Mouse (Mus musculus) CH12F3 (cell line): ENCODE results near the gene Tmem30b.

Experiments
- in situ Hi-C: fragments of 300-500 bp; cut with MboI; formaldehyde crosslinking; loops from 2 replicates; pipeline ENCODE4 v1.14.3; 2020; ENCODE audit warnings: low sequenced_read_pairs

Tmem30b gene

DNA sequence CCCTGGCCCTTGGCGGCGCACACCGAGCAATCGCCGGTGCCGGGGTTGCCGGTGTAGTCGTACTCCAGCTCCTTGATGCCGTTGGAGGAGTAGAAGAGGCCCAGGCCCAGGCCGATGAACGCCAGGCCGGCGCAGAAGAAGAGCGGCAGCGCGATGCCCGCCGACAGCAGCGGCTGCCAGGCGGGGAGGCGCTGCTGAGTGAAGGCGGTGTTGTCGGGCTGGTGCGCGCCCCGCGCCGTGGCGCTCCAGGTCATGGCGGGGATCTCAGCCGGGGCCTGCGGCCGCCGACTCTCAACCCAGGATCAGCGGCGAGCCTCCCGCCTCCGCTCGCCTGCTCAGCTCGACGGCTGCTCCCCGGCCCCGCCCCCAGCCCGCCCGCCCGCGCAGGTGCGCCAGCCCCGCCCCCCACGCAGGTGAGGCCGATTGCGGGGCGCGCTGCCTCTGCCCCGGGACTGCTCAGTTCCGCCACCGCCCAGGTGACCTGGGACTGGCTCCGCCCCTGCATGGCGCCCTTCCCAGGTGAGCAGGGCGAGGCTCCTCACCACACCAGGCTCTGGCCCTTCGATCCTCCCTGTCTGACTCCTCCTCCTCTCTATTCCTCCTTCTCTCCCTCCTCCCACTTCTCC is at the start of gene Tmem30b:
TSS of gene Tmem30b (minus strand) at position 307 of the 626 bp plus-strand sequence.
- in situ Hi-C loops = loop anchor here (25.0 kb wide), 2 partner anchors 709 to 1084 kb away; no protein-coding TSS in a partner anchor

DNA sequence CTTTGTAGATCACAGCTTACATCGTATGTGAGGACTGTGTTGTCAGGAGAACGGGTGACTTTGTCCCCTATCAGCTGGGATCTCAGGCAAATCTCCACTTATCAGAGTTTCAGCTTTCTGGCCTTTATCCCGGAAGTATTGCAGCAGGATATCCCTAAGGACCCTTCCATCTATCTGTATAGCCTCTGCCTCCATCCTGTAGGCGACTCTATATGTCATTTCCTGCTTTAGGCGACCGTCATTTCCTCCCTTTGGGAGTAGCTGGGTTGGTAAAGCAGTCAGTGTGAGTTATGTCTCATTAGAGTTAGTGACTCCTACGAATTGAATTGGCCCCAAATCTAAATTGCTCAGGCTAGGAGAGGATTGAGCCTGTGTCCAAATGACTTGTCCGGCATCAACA is 49.0 kb upstream of the Tmem30b start:
- in situ Hi-C loops = no loop called here

DNA sequence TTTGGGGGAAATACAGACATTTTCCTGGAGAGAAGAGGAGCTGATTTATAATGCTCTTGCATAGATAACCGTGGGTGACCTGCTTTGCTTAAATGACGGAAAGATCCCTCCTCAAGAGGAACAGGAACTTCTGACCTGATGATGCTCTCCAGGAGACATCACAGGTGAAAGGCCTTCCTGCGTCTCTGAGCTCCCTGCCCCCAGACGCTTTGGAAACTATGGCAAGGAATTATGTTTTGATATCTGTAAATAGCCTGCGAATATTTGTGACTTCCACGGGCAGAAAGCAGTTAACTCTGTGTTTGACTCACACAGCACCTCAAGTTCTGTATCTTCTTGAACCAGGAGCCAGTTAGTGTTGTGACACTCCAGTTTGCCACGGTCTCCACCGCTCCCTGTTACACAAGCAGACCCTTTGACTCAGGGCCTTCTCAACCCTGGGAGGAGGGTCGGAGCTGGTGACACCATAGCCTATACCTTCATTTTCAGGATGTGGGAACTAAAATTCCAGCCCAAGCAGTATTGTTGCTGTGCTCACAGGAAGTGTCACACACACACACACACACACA is 48.1 kb upstream of the Tmem30b start:
- in situ Hi-C loops = no loop called here

DNA sequence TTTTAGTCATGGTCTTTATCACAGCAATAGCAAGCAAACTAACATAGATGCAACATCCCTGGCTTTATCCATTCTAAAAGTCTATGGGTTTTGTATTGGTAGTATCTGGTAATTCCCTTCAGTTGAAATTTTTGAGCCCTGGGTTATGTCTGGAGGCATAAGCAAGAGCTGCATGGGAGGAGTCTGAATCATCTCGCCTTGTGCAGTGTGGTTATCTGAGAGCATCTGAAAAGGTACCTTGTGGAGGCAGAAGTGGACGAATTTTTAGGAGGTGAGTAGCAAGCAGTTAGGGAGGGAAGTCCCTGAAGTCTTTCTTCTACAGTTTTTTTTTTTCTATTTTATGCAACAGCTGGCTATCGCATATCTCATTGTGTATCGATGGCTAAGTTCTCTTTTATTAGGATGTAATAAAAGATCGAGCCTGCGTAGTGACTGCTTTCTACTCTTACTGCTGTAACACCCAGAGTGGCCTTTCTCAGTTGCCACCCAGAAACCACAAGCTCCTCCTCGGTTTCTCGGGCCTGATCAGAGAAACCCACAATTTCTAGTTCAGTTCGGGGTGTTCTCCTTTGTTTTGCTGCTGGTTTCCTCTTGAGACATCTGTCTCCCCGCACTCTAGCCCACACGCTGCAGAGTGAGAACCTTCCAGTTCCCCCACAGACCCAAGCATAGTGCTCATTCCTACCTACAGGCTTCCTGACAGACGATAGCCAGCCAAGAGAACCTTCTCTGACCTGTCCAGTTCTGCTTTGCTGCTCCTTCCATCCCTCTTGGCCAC is 47.0 kb upstream of the Tmem30b start:
- in situ Hi-C loops = no loop called here

DNA sequence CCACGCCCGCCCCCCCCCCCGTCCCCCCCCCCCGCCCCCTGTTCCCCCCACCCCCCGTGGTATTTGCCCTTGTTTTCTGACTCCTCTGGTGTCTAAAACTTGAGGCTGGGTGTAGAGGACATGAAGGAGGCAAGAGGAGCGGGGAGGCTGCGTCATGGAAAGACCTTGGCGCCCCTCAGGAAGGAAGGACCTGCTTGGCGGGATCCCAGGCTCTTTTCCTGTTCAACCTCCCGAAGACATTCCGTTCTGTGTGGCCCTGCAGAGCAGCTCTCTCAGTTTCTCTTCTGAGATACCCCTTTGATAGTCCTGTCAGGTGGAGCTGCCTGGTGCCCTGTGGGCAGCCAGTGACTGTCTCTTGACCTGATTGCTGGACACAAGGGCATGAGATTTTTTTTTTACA is 45.4 kb upstream of the Tmem30b start:
- in situ Hi-C loops = no loop called here

DNA sequence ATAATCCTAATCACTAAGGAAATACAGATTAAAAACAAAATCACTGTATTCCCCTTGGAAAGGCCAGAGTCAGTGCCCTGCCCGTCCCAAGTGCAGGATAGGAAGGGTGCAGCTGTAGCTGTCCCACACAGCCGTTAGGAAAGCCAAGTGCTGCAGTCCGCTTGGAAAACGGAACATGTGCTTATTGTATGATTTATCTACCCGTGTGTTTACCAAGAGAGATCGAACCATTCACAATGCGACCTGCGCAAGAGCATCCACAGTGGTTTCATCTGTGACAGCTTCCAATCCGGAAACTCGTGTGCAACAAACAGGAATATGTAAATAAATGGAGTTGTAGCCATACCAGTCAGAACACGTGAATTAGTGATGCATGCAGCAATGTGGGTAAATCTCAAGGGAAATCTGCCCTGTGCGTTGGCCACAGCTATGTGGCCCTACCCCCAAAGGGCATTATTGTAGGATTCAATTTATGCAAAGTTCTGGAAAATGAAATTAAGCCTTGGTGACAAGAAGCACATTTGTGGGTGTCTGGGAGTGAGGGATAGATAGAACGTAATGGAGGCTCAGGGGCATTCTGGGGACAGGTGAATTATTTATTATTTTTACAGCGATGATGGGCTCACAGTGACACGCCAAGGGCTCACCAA is 44.6 kb upstream of the Tmem30b start:
- in situ Hi-C loops = no loop called here

DNA sequence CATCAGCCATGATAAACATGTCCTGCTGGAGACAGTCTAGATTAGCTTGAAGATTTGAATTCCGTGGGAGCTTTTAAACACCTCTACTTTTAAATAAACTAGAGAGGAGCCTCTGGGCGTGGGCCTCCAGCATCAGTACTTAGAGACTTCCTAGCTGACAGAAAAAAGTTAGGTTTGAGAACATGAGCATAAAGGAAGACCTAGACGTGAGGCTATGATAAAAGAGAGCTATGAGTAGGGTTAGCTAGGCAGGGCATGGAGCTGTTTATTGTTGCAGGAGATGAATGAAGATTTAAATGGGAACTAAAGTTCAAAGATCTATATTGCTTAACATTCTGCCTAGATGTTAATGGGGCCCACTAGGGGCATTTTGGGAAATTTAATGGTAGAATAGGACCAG is 41.1 kb upstream of the Tmem30b start:
- in situ Hi-C loops = no loop called here

DNA sequence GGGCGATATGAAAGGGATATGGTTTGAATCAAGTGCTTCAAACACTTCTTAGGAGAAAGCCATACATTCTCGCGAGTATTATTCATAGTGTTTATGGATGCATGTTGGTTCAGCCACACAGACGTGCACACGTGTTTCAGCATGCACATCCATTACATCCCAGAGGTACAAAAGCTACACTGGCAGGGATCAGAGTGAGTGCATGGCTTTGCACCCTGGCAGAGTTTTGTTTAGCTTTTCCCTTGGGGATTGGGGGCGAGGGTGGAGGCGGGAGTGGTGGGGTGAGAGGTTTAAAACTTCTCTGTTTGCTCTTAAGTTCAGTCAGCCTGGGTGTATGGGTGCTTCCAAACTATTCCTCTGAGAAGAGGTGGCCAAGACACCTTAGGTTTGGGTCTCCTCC is 39.7 kb upstream of the Tmem30b start:
- in situ Hi-C loops = no loop called here

DNA sequence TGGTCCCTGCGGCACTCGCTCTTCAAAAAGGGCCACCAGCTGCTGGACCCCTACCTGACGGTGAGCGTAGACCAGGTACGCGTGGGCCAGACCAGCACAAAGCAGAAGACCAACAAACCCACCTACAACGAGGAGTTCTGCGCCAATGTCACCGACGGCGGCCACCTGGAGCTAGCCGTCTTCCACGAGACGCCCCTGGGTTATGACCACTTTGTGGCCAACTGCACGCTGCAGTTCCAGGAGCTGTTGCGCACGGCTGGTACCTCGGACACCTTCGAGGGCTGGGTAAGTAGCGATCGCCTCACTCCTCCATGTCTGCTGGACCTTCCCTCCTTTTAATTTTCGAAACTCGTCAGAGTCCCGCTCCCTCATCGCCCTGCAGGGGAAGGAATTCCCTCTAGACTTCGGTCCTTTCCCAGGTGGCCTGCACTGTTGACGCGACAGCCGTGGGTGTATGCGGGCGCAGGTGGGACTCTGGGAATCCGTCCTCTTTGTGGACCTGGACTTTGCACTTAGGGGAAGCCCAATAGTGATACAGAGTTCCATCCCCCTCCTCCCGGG is 39.1 kb upstream of the Tmem30b start:
- in situ Hi-C loops = no loop called here

DNA sequence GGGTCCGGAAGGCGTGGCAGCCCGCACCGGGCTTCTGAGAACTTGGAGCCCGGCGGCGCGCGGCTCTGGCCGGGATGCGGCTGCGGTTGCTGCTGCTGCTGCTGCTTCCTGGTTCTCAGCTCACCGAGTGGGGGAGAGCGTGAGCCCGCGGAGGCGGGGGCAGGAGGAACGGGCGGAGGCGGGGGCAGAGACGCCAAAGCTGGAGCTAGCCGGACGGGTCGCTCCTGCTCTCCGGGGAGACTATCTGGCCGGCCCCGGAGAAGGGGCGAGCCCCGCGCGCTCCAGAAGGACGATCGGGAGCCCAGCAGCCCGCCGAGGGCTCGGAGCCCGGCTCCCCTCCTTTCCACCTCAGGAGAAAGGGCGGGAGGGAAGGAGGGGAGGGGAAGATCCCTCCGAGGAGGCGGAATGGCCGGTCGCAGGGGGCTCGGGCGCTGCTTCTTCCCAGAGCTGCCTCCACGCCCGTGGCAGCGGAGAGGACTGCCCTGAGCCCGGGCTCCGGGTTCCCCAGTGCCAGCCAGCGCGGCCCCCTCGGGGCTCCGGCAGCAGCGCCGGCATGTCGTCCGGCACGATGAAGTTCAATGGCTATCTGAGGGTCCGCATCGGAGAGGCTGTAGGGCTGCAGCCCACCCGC is 38.5 kb upstream of the Tmem30b start, which contains the start of gene Prkch:
TSS of gene Prkch (plus strand) at position 187 of the 631 bp plus-strand sequence.
- in situ Hi-C loops = no loop called here

DNA sequence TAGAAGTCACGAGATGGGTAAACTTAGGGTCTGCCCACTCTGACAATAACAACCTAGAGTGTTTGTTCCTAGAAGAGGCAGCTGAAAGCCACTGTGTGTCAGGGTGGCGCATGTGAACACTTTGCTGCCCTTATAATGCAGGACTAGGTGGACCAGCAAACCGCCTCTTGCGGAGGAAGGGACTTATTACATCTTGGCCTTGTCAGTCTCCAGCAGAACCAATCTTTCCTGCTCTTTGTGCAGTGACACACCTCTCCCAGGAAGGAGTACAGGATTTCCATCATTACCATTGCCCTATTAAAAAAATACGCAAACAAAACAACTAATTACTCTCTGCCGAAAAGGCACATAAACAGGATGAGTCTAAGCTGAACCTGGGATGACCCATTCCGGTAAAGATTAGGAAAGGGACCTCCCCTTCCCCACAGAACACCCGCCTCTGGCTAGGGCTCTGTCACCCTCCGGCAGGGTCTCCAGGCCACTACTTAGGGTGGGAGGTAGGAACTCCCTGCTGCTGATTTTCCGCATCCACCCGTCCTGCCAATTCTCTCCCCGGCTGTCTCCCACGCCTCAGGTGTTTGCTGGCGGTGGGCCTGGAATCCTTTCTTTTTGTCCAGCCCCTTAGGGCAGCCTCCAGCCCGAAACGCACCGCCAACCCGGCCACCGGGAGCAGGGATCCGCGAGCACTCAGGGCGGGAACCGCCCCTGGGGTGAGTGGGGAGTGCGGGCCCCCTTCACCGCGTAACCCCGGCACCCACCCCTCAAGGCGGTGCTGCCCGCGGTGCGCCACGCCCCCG is 37.8 kb upstream of the Tmem30b start:
- in situ Hi-C loops = no loop called here

DNA sequence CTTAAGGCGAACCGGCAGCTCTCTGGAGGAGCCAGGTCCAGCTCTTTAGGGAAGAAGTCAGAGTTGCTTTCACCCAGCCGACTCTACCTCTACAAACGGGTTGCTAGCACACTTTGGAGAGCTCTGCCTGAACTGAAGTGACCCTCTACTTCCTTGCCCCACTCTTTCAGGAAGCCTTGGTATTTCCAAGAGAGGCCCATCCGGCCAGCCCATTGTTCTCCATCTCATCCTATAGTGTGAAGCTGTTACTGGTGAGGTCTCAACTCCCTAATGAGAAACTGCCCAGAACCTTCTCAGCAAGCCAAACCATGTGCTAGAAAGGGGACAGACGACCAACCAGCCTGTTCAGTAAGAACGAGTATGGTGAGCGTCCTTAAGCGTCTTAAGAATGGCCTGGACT is 37.1 kb upstream of the Tmem30b start:
- in situ Hi-C loops = no loop called here

DNA sequence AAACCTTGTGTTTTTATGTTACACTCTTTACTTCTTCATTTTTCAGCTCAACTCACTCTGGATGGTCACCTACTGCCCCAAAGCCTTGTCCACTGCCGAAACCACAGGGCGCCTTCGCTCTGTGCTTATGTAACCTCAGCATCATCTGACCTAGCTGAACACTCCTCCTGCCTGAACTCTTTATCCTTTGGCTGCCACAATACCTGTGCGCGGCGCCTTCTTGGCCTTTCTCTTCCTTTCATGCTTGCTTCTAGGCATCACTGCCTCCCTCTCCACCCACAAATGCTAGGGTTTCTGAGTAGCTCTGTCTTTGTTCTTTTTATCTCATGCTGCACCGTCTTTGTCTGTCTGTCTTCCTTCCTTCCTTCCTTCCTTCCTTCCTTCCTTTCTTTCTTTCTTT is 34.6 kb upstream of the Tmem30b start:
- in situ Hi-C loops = no loop called here

DNA sequence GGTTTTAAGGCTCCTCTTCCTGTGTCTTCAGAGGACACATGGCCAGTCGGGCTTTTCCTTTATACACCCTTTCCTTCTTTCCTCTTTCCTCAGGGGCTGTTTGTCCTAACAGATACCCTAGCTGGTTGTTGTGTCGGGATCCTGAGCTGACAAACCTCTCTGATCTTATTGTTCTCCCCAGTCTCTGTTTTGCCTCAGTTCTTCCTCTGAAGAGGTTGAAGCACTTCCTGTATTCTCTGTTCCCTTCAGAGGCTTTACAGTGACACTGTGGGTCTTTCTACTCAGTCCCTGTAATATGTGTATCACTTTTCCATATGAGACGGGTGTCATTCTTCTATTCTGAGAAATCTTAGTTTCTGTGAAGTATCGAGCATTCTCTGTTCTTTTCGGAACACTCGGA is 31.9 kb upstream of the Tmem30b start:
- in situ Hi-C loops = no loop called here

DNA sequence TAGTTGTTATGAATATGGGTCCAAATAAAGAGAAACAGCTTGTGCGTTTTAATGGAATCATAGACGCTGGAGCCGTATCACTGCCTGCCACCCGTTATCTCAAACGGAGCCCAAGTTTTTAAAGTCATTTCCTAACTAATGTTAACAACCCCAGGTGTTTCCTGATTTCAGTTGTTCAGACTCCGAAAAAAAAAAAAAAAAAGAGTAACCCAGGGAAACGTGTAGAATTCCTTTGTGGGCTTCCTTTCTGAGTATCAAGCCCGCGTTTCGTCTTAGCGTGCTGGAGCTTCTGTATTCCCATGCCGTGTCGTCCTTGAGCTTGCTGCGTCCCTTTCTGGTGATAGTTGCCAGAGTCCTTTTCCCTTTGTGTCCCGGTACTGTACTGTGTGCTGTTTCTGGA is 28.4 kb upstream of the Tmem30b start:
- in situ Hi-C loops = loop anchor here (25.0 kb wide), 1 partner anchor 413 kb away; the partner anchor contains the start of gene Syt16

DNA sequence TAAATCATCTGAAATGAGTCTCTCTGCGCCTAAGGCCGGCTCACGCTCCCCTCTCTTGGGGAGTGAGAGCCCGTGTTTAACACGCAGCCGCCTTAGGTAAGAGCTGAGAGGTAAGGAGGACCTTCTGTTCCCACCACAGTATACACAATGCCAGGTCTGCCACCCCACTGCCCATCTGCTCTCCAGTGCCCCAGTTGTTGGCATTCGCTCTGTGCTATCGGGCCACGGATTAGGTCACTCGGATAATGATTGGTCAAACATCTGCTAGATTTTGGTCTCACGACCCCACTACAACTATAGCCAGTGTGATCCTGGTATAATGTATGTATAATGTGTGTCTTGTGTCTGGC is 19.4 kb upstream of the Tmem30b start:
- in situ Hi-C loops = loop anchor here (5.0 to 25.0 kb wide), 2 partner anchors 132 to 422 kb away; partner anchors contain the start of gene Syt16

DNA sequence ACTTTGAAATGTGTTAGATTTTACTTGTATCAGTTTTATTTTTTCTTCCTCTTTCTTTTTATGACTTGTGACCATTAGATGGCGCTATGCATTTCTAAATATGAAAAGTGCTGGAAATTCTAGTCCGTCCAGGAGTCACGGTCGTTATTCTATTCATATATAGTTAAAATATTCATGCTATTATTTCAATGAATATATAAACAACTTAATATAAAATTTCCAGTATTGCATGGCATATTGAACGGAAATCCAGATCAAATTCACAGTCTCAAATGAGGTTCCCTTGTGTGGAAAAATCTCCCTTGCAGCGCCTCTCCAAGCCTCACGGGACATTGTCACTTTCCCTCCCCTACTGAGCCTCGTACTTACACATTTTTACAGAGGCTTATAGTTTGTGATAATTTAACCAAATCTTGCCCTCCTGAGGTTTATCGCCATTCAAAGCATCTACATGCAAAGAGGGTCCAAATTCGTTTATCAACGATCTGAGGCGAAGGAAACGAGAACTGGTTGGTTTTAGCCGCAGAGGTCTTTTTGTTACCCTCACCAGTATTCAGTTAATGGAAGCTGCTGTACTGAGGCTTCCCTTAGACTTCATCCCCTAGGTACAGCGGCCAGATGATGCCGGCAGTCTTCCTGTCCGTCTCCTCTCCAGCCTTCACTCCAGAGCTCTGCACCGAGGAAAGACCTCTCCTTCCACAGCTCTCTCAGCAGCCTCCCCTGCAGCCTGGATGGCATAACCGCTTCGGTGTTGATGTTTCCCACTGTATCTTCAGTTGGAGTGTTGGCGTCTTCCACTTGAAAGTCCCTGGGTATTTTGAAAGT is 18.8 kb upstream of the Tmem30b start:
- in situ Hi-C loops = loop anchor here (5.0 to 25.0 kb wide), 2 partner anchors 132 to 422 kb away; partner anchors contain the start of gene Syt16

DNA sequence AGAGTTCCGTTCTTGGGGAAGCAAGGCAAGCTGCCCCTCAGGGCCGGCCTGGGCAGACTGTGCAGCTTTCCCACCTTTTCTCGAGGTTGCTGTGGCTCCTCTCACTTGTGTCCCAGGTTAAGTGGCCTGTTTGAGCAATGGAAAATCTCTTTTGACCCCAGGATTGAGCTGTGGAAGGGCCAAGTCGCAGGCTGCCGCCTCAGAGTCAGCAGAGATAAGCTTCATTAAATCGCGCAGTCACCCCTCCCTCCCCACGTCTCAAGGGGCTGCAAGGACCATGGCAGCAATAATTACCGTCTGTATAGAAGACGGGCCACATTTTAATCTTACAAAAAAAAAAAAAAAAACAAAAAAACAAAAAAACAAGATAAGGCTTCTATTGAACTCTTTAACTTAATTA is 18.0 kb upstream of the Tmem30b start:
- in situ Hi-C loops = loop anchor here (25.0 kb wide), 1 partner anchor 423 kb away; the partner anchor contains the start of gene Syt16

DNA sequence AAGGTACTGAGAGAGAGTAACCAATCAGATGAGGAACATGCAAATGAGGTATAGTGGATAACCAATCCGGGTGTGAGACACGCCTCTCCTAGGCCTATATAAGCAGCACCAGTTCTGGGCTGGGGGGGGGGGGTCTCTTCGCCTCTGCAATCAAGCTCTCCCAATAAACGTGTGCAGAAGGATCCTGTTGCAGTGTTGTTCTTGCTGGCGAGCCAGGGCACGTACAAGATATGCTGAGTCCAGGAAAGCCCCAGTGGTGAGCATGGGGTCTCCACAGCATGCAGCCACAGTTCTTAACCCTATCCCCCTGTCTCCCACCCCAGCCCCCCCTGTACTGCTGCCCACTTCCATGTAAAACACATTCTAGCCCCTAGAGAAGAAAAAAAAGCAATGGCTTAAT is 16.9 kb upstream of the Tmem30b start:
- in situ Hi-C loops = loop anchor here (25.0 kb wide), 1 partner anchor 424 kb away; the partner anchor contains the start of gene Syt16
